Mouse (Mus musculus) CH12.LX (cell line): ENCODE results near the gene Kalrn.

Source experiments
- CHD2 ChIP-seq: IDR thresholded peaks from 2 replicates; pipeline ENCODE4 v1.6.1; 2011; ENCODE audit warnings: low read length, improper control_type of control experiment
- CTCF ChIP-seq, 2 experiments: IDR thresholded peaks in 1 of 2; conservative IDR thresholded peaks in 1 of 2; 2 replicates each; pipeline ENCODE4 v1.5.1; 2011 to 2012; ENCODE audit warnings: low read depth in 2 of 2, low read length in 2 of 2, improper control_type of control experiment in 1 of 2, inconsistent platforms in 1 of 2, mild to moderate bottlenecking in 1 of 2, moderate library complexity in 1 of 2
- EP300 ChIP-seq: IDR thresholded peaks from 2 replicates; pipeline ENCODE4 v1.6.1; 2011; ENCODE audit warnings: low read length, improper control_type of control experiment
- IRF4 ChIP-seq: IDR thresholded peaks from 2 replicates; pipeline ENCODE4 v1.6.1; 2014; ENCODE audit warnings: low read depth, mild to moderate bottlenecking, inconsistent platforms, low read length, improper control_type of control experiment
- MYC ChIP-seq: IDR thresholded peaks from 2 replicates; pipeline ENCODE4 v1.6.1; 2011; ENCODE audit warnings: low read depth, mild to moderate bottlenecking, improper control_type of control experiment, low read length
- NRF1 ChIP-seq: IDR thresholded peaks from 2 replicates; pipeline ENCODE4 v1.6.1; 2014; ENCODE audit warnings: low read depth, mild to moderate bottlenecking, inconsistent platforms, low read length, improper control_type of control experiment, moderate library complexity
- POLR2A ChIP-seq: IDR thresholded peaks from 2 replicates; pipeline ENCODE4 v1.6.1; 2011; ENCODE audit warnings: low read depth, mild to moderate bottlenecking, improper control_type of control experiment, low read length
- ZKSCAN1 ChIP-seq: IDR thresholded peaks from 2 replicates; pipeline ENCODE4 v1.6.1; 2012; ENCODE audit warnings: low read depth, inconsistent platforms, low read length, improper control_type of control experiment, borderline replicate concordance
- ZNF384 ChIP-seq: IDR thresholded peaks from 2 replicates; pipeline ENCODE4 v1.6.1; 2012; ENCODE audit warnings: low read depth, low read length, improper control_type of control experiment, inconsistent platforms

DNA sequence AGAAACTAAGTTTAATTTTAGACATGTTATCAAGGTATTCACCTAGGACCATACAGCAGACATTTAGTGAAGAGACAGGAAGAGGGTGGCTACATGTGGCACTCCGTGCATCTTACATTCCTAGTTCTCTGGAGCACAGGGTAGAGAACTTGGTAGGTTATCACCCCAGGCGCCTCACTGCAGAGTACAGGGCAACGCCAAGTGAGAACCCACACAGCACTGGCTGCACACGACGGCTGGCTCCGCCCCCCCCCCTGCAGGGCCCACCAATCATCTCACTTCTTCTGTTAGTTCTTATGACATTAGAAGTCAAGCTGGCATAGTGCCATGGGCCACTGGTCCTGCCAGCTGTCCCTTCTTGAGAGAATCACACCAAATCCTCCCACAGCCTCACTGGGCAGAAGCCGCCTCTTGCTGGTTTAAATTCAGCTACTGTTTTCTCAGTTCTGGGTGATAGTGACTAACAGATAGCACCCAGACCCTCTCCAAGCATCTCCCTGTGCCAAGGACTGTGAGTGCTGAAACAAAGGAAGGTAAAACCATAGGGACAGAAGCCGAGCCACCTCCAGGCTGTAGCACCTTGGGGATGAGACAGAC lies 133.2 kb downstream of the Kalrn start:
- TF ChIP-seq NRF1: no peak
- TF ChIP-seq CHD2: no peak
- no peak for TF ChIP-seq MYC
- no peak for TF ChIP-seq ZKSCAN1
- no peak for TF ChIP-seq CTCF (conservative IDR thresholded peaks at IDR 0.05 in 1 of 2, IDR thresholded peaks at IDR 0.05 in 1 of 2; ENCODE audit: low read depth in 2 of 2, low read length in 2 of 2)
- TF ChIP-seq ZNF384: no peak
- TF ChIP-seq POLR2A: no peak
- no peak for TF ChIP-seq EP300
- TF ChIP-seq IRF4: no peak
